Mouse (Mus musculus) ES-E14 (cell line): ENCODE results near the gene Rilp. TPM values are rescaled to one million over a fixed set of nuclear protein-coding genes. Genes with fewer than 3 reads are reported as not detected.

Experiments
- DNase-seq: peaks from one replicate; pipeline ENCODE4 v3.0.0-alpha.2; 2013; ENCODE audit warnings: low read depth, low spot score
- H3K27ac ChIP-seq: 2 replicates; pipeline ENCODE4 v1.5.1; 2012; ENCODE audit warnings: low read depth, mild to moderate bottlenecking, low read length, moderate library complexity, mixed read lengths; ENCODE audit not compliant: poor library complexity, insufficient read depth, severe bottlenecking
- H3K36me3 ChIP-seq: 2 replicates; pipeline ENCODE4 v1.6.1; 2012; ENCODE audit warnings: mild to moderate bottlenecking, low read length, moderate library complexity, mixed read lengths; ENCODE audit not compliant: control insufficient read depth, poor library complexity, insufficient read depth, severe bottlenecking
- H3K4me1 ChIP-seq, 2 experiments: fragments of 150-350 bp in 1 of 2; sonication (generic) in 1 of 2; 2 replicates each; pipeline ENCODE4 v1.6.1; 2012; ENCODE audit warnings: low read length in 2 of 2, mild to moderate bottlenecking in 1 of 2, mixed read lengths in 1 of 2; ENCODE audit not compliant: control insufficient read depth in 2 of 2, insufficient read depth in 2 of 2, poor library complexity in 1 of 2
- H3K4me3 ChIP-seq, 2 experiments: fragments of 150-350 bp in 1 of 2; sonication (generic) in 1 of 2; 2 replicates each; pipeline ENCODE4 v1.5.1; 2012; ENCODE audit warnings: low read length in 2 of 2, low read depth in 1 of 2, mild to moderate bottlenecking in 1 of 2, mixed read lengths in 1 of 2; ENCODE audit not compliant: insufficient read depth in 1 of 2, poor library complexity in 1 of 2, severe bottlenecking in 1 of 2
- H3K9ac ChIP-seq: 2 replicates; pipeline ENCODE4 v1.6.1; 2012; ENCODE audit warnings: low read depth, mild to moderate bottlenecking, low read length, mixed read lengths; ENCODE audit not compliant: poor library complexity, insufficient read depth, severe bottlenecking
- H3K9me3 ChIP-seq: fragments of 150-350 bp; sonication (generic); 2 replicates; pipeline ENCODE4 v1.6.1; 2012; ENCODE audit warnings: low read depth, mild to moderate bottlenecking, low read length; ENCODE audit not compliant: control insufficient read depth, insufficient read depth
- CHD2 ChIP-seq: IDR thresholded peaks from 2 replicates; pipeline ENCODE4 v1.6.1; 2014; ENCODE audit warnings: mild to moderate bottlenecking, low read depth, low read length, inconsistent platforms
- HCFC1 ChIP-seq: IDR thresholded peaks from 2 replicates; pipeline ENCODE4 v1.6.1; 2012; ENCODE audit warnings: low read length, inconsistent platforms, borderline replicate concordance; ENCODE audit not compliant: insufficient read depth
- MAFK ChIP-seq: IDR thresholded peaks from 2 replicates; pipeline ENCODE4 v1.6.1; 2014; ENCODE audit warnings: mild to moderate bottlenecking, low read depth, low read length, inconsistent platforms; ENCODE audit not compliant: insufficient read depth
- ZC3H11A ChIP-seq: IDR thresholded peaks from 2 replicates; pipeline ENCODE4 v1.6.1; 2012; ENCODE audit warnings: low read depth, mild to moderate bottlenecking, inconsistent platforms, low read length, borderline replicate concordance
- ZNF384 ChIP-seq: IDR thresholded peaks from 2 replicates; pipeline ENCODE4 v1.6.1; 2012; ENCODE audit warnings: low read depth, low read length, inconsistent platforms
- in situ Hi-C, 2 experiments: fragments of 600-800 bp; cut with MboI; formaldehyde crosslinking; loops; one replicate each; pipeline ENCODE4 v1.15.1; 2025; ENCODE audit warnings: low sequenced_read_pairs in 2 of 2, inconsistent platforms in 1 of 2; ENCODE audit not compliant: unreplicated experiment in 2 of 2
- total RNA-seq: library from RNA; depleted of rRNA; stranded (reverse); fragments of 300-350 nt; gene quantifications from 2 replicates; pipeline ENCODE4 v1.2.3, GENCODE M21; 2012; rRNA removed

The Rilp gene
- total RNA-seq, 1 experiment, result 0.89 TPM

DNA sequence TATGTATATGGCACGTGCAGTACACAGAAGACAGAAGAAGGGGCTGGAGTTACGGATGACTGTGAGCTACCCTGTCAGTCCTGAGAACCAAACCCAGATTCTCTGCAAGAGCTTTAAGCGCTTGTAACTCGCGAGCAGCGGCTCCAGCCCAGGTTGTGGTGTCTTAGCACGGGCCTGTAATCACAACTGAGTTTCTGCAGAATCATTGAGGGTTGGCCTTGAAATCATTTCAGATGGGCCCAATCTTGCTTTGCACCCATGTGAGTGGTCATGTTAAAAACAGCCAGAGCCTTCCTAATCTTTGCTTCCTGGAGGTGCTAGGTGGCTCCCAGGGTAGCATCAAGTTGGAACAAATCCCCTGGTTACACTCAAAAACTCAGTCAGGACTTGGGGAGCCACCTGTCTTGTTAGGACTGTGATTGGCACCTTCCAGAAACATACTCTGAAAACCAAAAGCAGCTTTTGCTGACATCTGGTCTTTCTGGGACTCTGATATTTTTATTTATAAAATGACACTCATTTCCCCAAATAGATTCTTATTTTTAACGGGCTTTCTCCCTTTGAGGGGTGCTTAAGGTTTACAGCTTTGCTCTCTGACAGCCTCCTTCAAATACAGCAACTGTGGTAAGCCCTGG is 50.1 kb downstream of the Rilp start:
- H3K9me3 ChIP-seq, result no peaks in the 10 kb centered on the region
- in situ Hi-C loops, result no loop called here
- peaks cover 0 to 4% of the 10 kb centered on the region in 2 experiments; a peak in 1 of 4 replicates for H3K4me1 ChIP-seq
- DNase-seq, result no peak
- H3K4me3 ChIP-seq, result no peak overlapping the region
- TF ChIP-seq MAFK (no peak), ZNF384 (no peak), HCFC1 (no peak), ZC3H11A (no peak), CHD2 (no peak)
- no peak overlapping the region for H3K9ac ChIP-seq
- H3K27ac ChIP-seq, result no peak overlapping the region
- H3K36me3 ChIP-seq, result peaks cover 14% of the 10 kb centered on the region; the same call in 1 of the 2 replicates

GRCm38 (mm10) chr11:75560530-75561409 is 50.9 kb downstream of the Rilp start:
- Histone ChIP-seq H3K27ac (no peak overlapping the region), H3K9ac (0 out of 2 replicates have a peak overlapping the region, but pooled peaks have one; percentile 12), H3K4me3 (no peak overlapping the region), H3K4me1 (peaks cover 0 to 4% of the 10 kb centered on the region in 2 experiments; a peak in 1 of 4 replicates), H3K9me3 (no peaks in the 10 kb centered on the region), H3K36me3 (peaks cover 14% of the 10 kb centered on the region; the same call in 1 of the 2 replicates)
- TF ChIP-seq CHD2 (no peak), ZNF384 (no peak), MAFK (no peak), HCFC1 (no peak), ZC3H11A (no peak)
- in situ Hi-C loops, result no loop called here
- DNase-seq, result no peak

DNA sequence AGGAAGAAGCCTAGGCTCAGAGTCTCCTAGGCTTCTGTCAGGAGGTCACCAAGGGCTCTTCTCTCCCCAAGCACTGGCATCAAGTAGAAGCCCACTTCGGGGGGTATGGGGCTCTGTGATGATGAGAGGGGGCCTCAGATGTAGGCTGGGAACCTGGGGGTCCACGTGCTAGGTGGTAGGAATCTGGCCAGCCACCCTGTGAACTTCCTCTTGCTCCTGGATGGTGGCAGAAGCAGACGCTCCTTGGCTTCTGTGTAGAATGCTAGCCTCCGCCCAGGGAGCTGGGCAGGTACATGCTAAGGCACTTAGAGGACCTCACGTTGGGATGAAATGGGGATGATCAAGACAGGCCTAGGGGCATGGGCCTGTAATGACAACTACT is 51.5 kb downstream of the Rilp start:
- no peak overlapping the region for H3K27ac ChIP-seq
- H3K9ac ChIP-seq, result no peak overlapping the region
- in situ Hi-C loops, result no loop called here
- peaks cover 17% of the 10 kb centered on the region; the same call in 1 of the 2 replicates for H3K36me3 ChIP-seq
- no peak for DNase-seq
- TF ChIP-seq MAFK, result no peak
- peaks cover 0 to 4% of the 10 kb centered on the region in 2 experiments; a peak in 1 of 4 replicates for H3K4me1 ChIP-seq
- H3K9me3 ChIP-seq, result no peaks in the 10 kb centered on the region
- H3K4me3 ChIP-seq, result no peak overlapping the region

Other genes with a start within 250 kb of the Rilp start
- 193 and 317 TPM in 2 replicates for gene Rpa1, start 161.8 kb upstream of the Rilp start, total RNA-seq
- 27.0 and 28.3 TPM in 2 replicates for gene Smyd4, start 161.7 kb upstream of the Rilp start, total RNA-seq
- gene Serpinf1, start 87.4 kb upstream of the Rilp start, total RNA-seq, result 20.3 and 24.7 TPM in 2 replicates
- gene Serpinf2, start 70.5 kb upstream of the Rilp start, total RNA-seq, result 0.27 TPM in 1 of 2 replicates, not detected in the other
- 8.5 and 11.8 TPM in 2 replicates for gene Wdr81, start 55.4 kb upstream of the Rilp start, total RNA-seq
- 5.9 and 6.6 TPM in 2 replicates for gene Tlcd2, start 48.4 kb upstream of the Rilp start, total RNA-seq
- 256 and 338 TPM in 2 replicates for gene Prpf8, start 23.3 kb upstream of the Rilp start, total RNA-seq
- 3.1 and 4.3 TPM in 2 replicates for gene Scarf1, start 3.4 kb downstream of the Rilp start, total RNA-seq
- gene Slc43a2, start 21.6 kb downstream of the Rilp start, total RNA-seq, result 24.8 and 32.5 TPM in 2 replicates
- gene Pitpna, start 78.0 kb downstream of the Rilp start, total RNA-seq, result 31.3 and 40.3 TPM in 2 replicates
- gene Inpp5k, start 120.9 kb downstream of the Rilp start, total RNA-seq, result 12.2 and 13.8 TPM in 2 replicates
- gene Myo1c, start 140.4 kb downstream of the Rilp start, total RNA-seq, result 62.8 and 62.9 TPM in 2 replicates
- 68.1 and 71.3 TPM in 2 replicates for gene Crk, start 169.2 kb downstream of the Rilp start, total RNA-seq
- 256 and 432 TPM in 2 replicates for gene Ywhae, start 222.8 kb downstream of the Rilp start, total RNA-seq